Mouse (Mus musculus) left cerebral cortex, adult 9 months (tissue): ENCODE data around the gene Gm9195.
A peak's percentile ranks its signal among the peaks of the same experiment; 100 is the strongest.

Experiments
- DNase-seq, 2 experiments: peaks; one replicate each; pipeline ENCODE4 v3.0.0; 2022; ENCODE audit warnings: low spot score in 2 of 2

Gene Gm9195

GRCm38 (mm10) chr14:72491738-72492137 lies at the start of gene Gm9195:
Gene Gm9195 (minus strand): TSS chr14:72491838.
- DNase-seq = no peak

- no peak for DNase-seq
These were observed 44.9 kb upstream of the Gm9195 start for GRCm38 (mm10) chr14:72536392-72537017.

- DNase-seq = no peak
These were observed 42.2 kb upstream of the Gm9195 start for GRCm38 (mm10) chr14:72533862-72534261.

GRCm38 (mm10) chr14:72532028-72532917 lies 40.6 kb upstream of the Gm9195 start:
- DNase-seq = no peak

GRCm38 (mm10) chr14:72527126-72527525 lies 35.5 kb upstream of the Gm9195 start:
- no peak for DNase-seq

GRCm38 (mm10) chr14:72519561-72519960 lies 27.9 kb upstream of the Gm9195 start:
- no peak for DNase-seq

- no peak for DNase-seq
These were observed 27.1 kb upstream of the Gm9195 start for GRCm38 (mm10) chr14:72518786-72519185.

- DNase-seq = peak in 1 of 2 experiments; percentile 19
These were observed 24.7 kb upstream of the Gm9195 start for GRCm38 (mm10) chr14:72516376-72516775.

GRCm38 (mm10) chr14:72506723-72507420 lies 15.2 kb upstream of the Gm9195 start:
- DNase-seq = no peak

GRCm38 (mm10) chr14:72506018-72506722 lies 14.5 kb upstream of the Gm9195 start:
- DNase-seq = no peak

GRCm38 (mm10) chr14:72504985-72505384 lies 13.3 kb upstream of the Gm9195 start:
- no peak for DNase-seq

- no peak for DNase-seq
These were observed 11.6 kb upstream of the Gm9195 start for GRCm38 (mm10) chr14:72503241-72503640.

- DNase-seq = no peak
These were observed 2.1 kb upstream of the Gm9195 start for GRCm38 (mm10) chr14:72493775-72494174.

GRCm38 (mm10) chr14:72490367-72490766 lies 1.3 kb downstream of the Gm9195 start:
- peak in 1 of 2 experiments; percentile 6 for DNase-seq

- DNase-seq = no peak
These were observed 17.1 kb downstream of the Gm9195 start for GRCm38 (mm10) chr14:72474501-72474900.

- no peak for DNase-seq
These were observed 23.2 kb downstream of the Gm9195 start for GRCm38 (mm10) chr14:72468429-72468828.

- DNase-seq = no peak
These were observed 25.3 kb downstream of the Gm9195 start for GRCm38 (mm10) chr14:72466384-72466783.

- DNase-seq = no peak
These were observed 30.0 kb downstream of the Gm9195 start for GRCm38 (mm10) chr14:72461591-72461990.

GRCm38 (mm10) chr14:72460291-72460690 lies 31.3 kb downstream of the Gm9195 start:
- DNase-seq = no peak

- DNase-seq = no peak
These were observed 32.7 kb downstream of the Gm9195 start for GRCm38 (mm10) chr14:72458930-72459329.
